ENCODE assay signal across 10 mouse cellular contexts in the genomic region with DNA sequence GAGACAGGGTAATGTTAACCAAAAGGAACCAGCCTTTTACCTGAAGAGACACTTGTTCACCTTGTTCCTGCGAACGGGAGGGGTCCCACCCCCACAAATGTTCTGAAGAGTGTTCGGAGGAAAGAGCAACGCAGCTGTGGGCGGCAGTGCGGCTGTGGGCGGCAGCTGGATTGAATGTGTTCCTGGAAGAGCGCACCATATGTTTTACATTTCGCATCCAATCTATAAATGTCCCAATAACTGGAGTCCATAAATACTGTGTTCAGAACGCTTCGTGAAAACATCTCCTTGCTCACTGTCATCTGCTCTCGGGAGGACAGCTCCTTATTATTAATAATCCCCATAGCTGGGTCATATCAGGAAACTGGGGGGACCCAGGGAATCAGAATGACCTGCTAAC.
DNase-seq lines count a peak whose midpoint lies in the region; ATAC-seq and TF ChIP-seq lines count a peak whose summit lies in the region.
"Had no signal": no experiment of that assay in that cellular context is flagged by ENCODE, and none has a peak within 500 bp of the region (broad histone marks: within the 10 kb centered on the region; RNA-seq: fewer than 3 reads in every experiment).

No protein-coding gene starts in this region.

- TF ChIP-seq CTCF in hindbrain, postnatal 0 days (IDR thresholded peaks at IDR 0.05; ENCODE audit: low read depth) = no peak

- no peaks in the 10 kb centered on the region for H3K9me3 ChIP-seq in hindbrain, postnatal 0 days (ENCODE audit: low read length)
- H3K9me3 ChIP-seq in forebrain, embryonic 10.5 days = no peaks in the 10 kb centered on the region
- H3K9me3 ChIP-seq: forebrain, embryonic 13.5 days had no signal

- 89% methylated on average over 12 of the region's 12 CpGs for WGBS in hindbrain, postnatal 0 days
- 89% methylated on average over 12 of the region's 12 CpGs for WGBS in forebrain, embryonic 10.5 days

- no peak for ATAC-seq in hindbrain, postnatal 0 days
- ATAC-seq: forebrain, embryonic 13.5 days had no signal

- no peak overlapping the region for H3K9ac ChIP-seq in hindbrain, postnatal 0 days (replicated peaks; ENCODE audit: low read length)
- H3K9ac ChIP-seq: forebrain, embryonic 13.5 days had no signal

- intact Hi-C loops in left cerebral cortex, postnatal 25 days (cut with DNase I) = loop anchor here (1.0 to 5.0 kb wide), 4 partner anchors 120 to 597 kb away; a partner anchor contains a TSS

- no peak overlapping the region for H3K4me3 ChIP-seq in hindbrain, postnatal 0 days (ENCODE audit: low read length)
- no peak overlapping the region for H3K4me3 ChIP-seq in forebrain, embryonic 10.5 days
- H3K4me3 ChIP-seq: forebrain, embryonic 13.5 days; hindbrain, embryonic 10.5 days had no signal

- peak; percentile 11 for DNase-seq in kidney, postnatal 4 days
- DNase-seq in kidney, adult 8-10 months = no peak
- DNase-seq in frontal cortex, postnatal 36 days (ENCODE audit: low spot score in 2 of 2) = peak; percentile 77 to 84
- DNase-seq in left cerebral cortex, postnatal 25 days (ENCODE audit: low spot score in 2 of 2) = peak; percentile 83 to 91
- DNase-seq in hindbrain, postnatal 0 days (ENCODE audit: low spot score) = no peak
- DNase-seq in kidney, adult 9 months = no peak
- no peak for DNase-seq in forebrain, embryonic 10.5 days (ENCODE audit: extremely low spot score, low spot score)
- DNase-seq: kidney, postnatal 10 days had no signal

- no peaks in the 10 kb centered on the region for H3K27me3 ChIP-seq in hindbrain, postnatal 0 days (ENCODE audit: insufficient read depth, low read length)
- H3K27me3 ChIP-seq in forebrain, embryonic 10.5 days (ENCODE audit: poor library complexity, severe bottlenecking) = no peaks in the 10 kb centered on the region
- H3K27me3 ChIP-seq: forebrain, embryonic 13.5 days had no signal

- no peaks in the 10 kb centered on the region for H3K36me3 ChIP-seq in hindbrain, postnatal 0 days (ENCODE audit: insufficient read depth, low read length)
- no peaks in the 10 kb centered on the region for H3K36me3 ChIP-seq in forebrain, embryonic 10.5 days (replicated peaks)
- H3K36me3 ChIP-seq: hindbrain, embryonic 10.5 days had no signal

- H3K27ac ChIP-seq in hindbrain, postnatal 0 days = no peak overlapping the region
- no peak overlapping the region for H3K27ac ChIP-seq in forebrain, embryonic 10.5 days
- H3K27ac ChIP-seq: forebrain, embryonic 13.5 days; hindbrain, embryonic 10.5 days had no signal

- H3K4me2 ChIP-seq in hindbrain, postnatal 0 days (ENCODE audit: low read depth, low read length) = no peak overlapping the region
- H3K4me2 ChIP-seq: forebrain, embryonic 13.5 days had no signal

- no peaks in the 10 kb centered on the region for H3K4me1 ChIP-seq in hindbrain, postnatal 0 days (ENCODE audit: insufficient read depth, low read length)
- H3K4me1 ChIP-seq in forebrain, embryonic 10.5 days = no peaks in the 10 kb centered on the region
- H3K4me1 ChIP-seq: forebrain, embryonic 13.5 days; hindbrain, embryonic 10.5 days had no signal

Comparison
In these comparisons a context has a peak if more than half of its experiments do, and no peak if none do; other contexts are left out.
1. DNase-seq: peak in kidney, postnatal 4 days (2 of 2), frontal cortex, postnatal 36 days (2 of 2) and left cerebral cortex, postnatal 25 days (2 of 2); none in kidney, adult 8-10 months (0 of 2), hindbrain, postnatal 0 days (single experiment), kidney, adult 9 months (single experiment) and forebrain, embryonic 10.5 days (single experiment).